Mouse (Mus musculus) layer of hippocampus, adult 9-10 months (tissue): Measurements from ENCODE around the gene Gm10570.

Source experiments
- DNase-seq: peaks from one replicate; pipeline ENCODE4 v3.0.0; 2022; ENCODE audit warnings: low spot score

Gene Gm10570

GRCm38 (mm10) chr4:130270089-130270488 lies 38.4 kb downstream of the Gm10570 start:
- DNase-seq, result peak; percentile 59

GRCm38 (mm10) chr4:130268736-130269135 lies 39.7 kb downstream of the Gm10570 start:
- no peak for DNase-seq

- DNase-seq, result no peak
Measured at GRCm38 (mm10) chr4:130267069-130267468, 41.4 kb downstream of the Gm10570 start.

- DNase-seq, result no peak
Measured at GRCm38 (mm10) chr4:130266601-130267000, 41.9 kb downstream of the Gm10570 start.

- peak; percentile 33 for DNase-seq
Measured at GRCm38 (mm10) chr4:130264698-130265349, 43.6 kb downstream of the Gm10570 start.

- DNase-seq, result no peak
Measured at GRCm38 (mm10) chr4:130264131-130264530, 44.3 kb downstream of the Gm10570 start.

- DNase-seq, result no peak
Measured at GRCm38 (mm10) chr4:130260406-130260805, 48.1 kb downstream of the Gm10570 start.
